Mouse (Mus musculus): ENCODE measurements at regions not wholly inside any gene's neighbourhood (a gene's known extent, or its start where the extent isn't known, plus 50 kb on each side); places are given as distances from the start of the nearest gene placed in this dataset.

- ATAC-seq (ENCODE audit: insufficient read depth, low FRiP score) = no peak
- Histone ChIP-seq H3K27me3 (ENCODE audit: control insufficient read depth, insufficient read depth, low read length) (no peaks in the 10 kb centered on the region), H3K4me3 (replicated peaks; ENCODE audit: low read length) (no peak overlapping the region), H3K4me2 (ENCODE audit: low read depth, low read length) (no peak overlapping the region), H3K27ac (ENCODE audit: low read length) (no peak overlapping the region), H3K36me3 (ENCODE audit: control insufficient read depth, insufficient read depth, low read length) (no peaks in the 10 kb centered on the region), H3K4me1 (ENCODE audit: control insufficient read depth, insufficient read depth, low read length) (no peaks in the 10 kb centered on the region; the same call in 1 of the 2 replicates), H3K9ac (ENCODE audit: low read length) (no peak overlapping the region), H3K9me3 (replicated peaks; ENCODE audit: control insufficient read depth, low read length) (no peaks in the 10 kb centered on the region)
- WGBS = 73% methylated on average over 3 of the region's 3 CpGs
Measured at GRCm38 (mm10) chr13:110599666-110600065, 204.8 kb downstream of the Plk2 start.

- 77% methylated on average over 9 of the region's 9 CpGs for WGBS
- Histone ChIP-seq H3K4me2 (ENCODE audit: low read depth, low read length) (no peak overlapping the region), H3K27ac (ENCODE audit: low read length) (no peak overlapping the region), H3K9me3 (replicated peaks; ENCODE audit: control insufficient read depth, low read length) (no peaks in the 10 kb centered on the region), H3K4me3 (replicated peaks; ENCODE audit: low read length) (no peak overlapping the region), H3K4me1 (ENCODE audit: control insufficient read depth, insufficient read depth, low read length) (no peaks in the 10 kb centered on the region; the same call in 1 of the 2 replicates), H3K9ac (ENCODE audit: low read length) (no peak overlapping the region), H3K36me3 (ENCODE audit: control insufficient read depth, insufficient read depth, low read length) (no peaks in the 10 kb centered on the region), H3K27me3 (ENCODE audit: control insufficient read depth, insufficient read depth, low read length) (no peaks in the 10 kb centered on the region)
- no peak for ATAC-seq (ENCODE audit: insufficient read depth, low FRiP score)
Measured at GRCm38 (mm10) chr13:110600377-110600776, 205.5 kb downstream of the Plk2 start.

GRCm38 (mm10) chr13:110601352-110601751, 206.5 kb downstream of the Plk2 start:
- no peak overlapping the region for H3K4me2 ChIP-seq (ENCODE audit: low read depth, low read length)
- ATAC-seq (ENCODE audit: insufficient read depth, low FRiP score) = no peak
- no peak overlapping the region for H3K4me3 ChIP-seq (replicated peaks; ENCODE audit: low read length)
- 27% methylated on average over 5 of the region's 5 CpGs for WGBS
- no peak overlapping the region for H3K9ac ChIP-seq (ENCODE audit: low read length)
- H3K9me3 ChIP-seq (replicated peaks; ENCODE audit: control insufficient read depth, low read length) = no peaks in the 10 kb centered on the region
- H3K36me3 ChIP-seq (ENCODE audit: control insufficient read depth, insufficient read depth, low read length) = no peaks in the 10 kb centered on the region
- no peaks in the 10 kb centered on the region; the same call in 1 of the 2 replicates for H3K4me1 ChIP-seq (ENCODE audit: control insufficient read depth, insufficient read depth, low read length)
- no peak overlapping the region for H3K27ac ChIP-seq (ENCODE audit: low read length)
- H3K27me3 ChIP-seq (ENCODE audit: control insufficient read depth, insufficient read depth, low read length) = no peaks in the 10 kb centered on the region

GRCm38 (mm10) chr13:110601840-110602239, 207.0 kb downstream of the Plk2 start:
- WGBS = 72% methylated on average over 6 of the region's 6 CpGs
- no peak for ATAC-seq (ENCODE audit: insufficient read depth, low FRiP score)
- H3K4me1 ChIP-seq (ENCODE audit: control insufficient read depth, insufficient read depth, low read length) = no peaks in the 10 kb centered on the region; the same call in 1 of the 2 replicates

GRCm38 (mm10) chr13:110602894-110603293, 208.0 kb downstream of the Plk2 start:
- Histone ChIP-seq H3K36me3 (ENCODE audit: control insufficient read depth, insufficient read depth, low read length) (no peaks in the 10 kb centered on the region), H3K4me2 (ENCODE audit: low read depth, low read length) (no peak overlapping the region), H3K27me3 (ENCODE audit: control insufficient read depth, insufficient read depth, low read length) (no peaks in the 10 kb centered on the region), H3K4me3 (replicated peaks; ENCODE audit: low read length) (no peak overlapping the region), H3K27ac (ENCODE audit: low read length) (no peak overlapping the region), H3K9me3 (replicated peaks; ENCODE audit: control insufficient read depth, low read length) (no peaks in the 10 kb centered on the region), H3K9ac (ENCODE audit: low read length) (no peak overlapping the region), H3K4me1 (ENCODE audit: control insufficient read depth, insufficient read depth, low read length) (no peaks in the 10 kb centered on the region; the same call in 1 of the 2 replicates)
- WGBS = 92% methylated on average over 1 of the region's 1 CpGs
- no peak for ATAC-seq (ENCODE audit: insufficient read depth, low FRiP score)

More at GRCm38 (mm10) chr13:110601840-110602239, 207.0 kb downstream of the Plk2 start:
- Histone ChIP-seq H3K27ac (ENCODE audit: low read length) (no peak overlapping the region), H3K4me3 (replicated peaks; ENCODE audit: low read length) (no peak overlapping the region), H3K27me3 (ENCODE audit: control insufficient read depth, insufficient read depth, low read length) (no peaks in the 10 kb centered on the region), H3K36me3 (ENCODE audit: control insufficient read depth, insufficient read depth, low read length) (no peaks in the 10 kb centered on the region), H3K9ac (ENCODE audit: low read length) (no peak overlapping the region), H3K9me3 (replicated peaks; ENCODE audit: control insufficient read depth, low read length) (no peaks in the 10 kb centered on the region), H3K4me2 (ENCODE audit: low read depth, low read length) (no peak overlapping the region)

GRCm38 (mm10) chr13:110619010-110619409, 224.2 kb downstream of the Plk2 start:
- no peak overlapping the region for H3K4me3 ChIP-seq (replicated peaks; ENCODE audit: low read length)
- H3K36me3 ChIP-seq (ENCODE audit: control insufficient read depth, insufficient read depth, low read length) = no peaks in the 10 kb centered on the region
- no peak overlapping the region for H3K4me2 ChIP-seq (ENCODE audit: low read depth, low read length)
- H3K27me3 ChIP-seq (ENCODE audit: control insufficient read depth, insufficient read depth, low read length) = no peaks in the 10 kb centered on the region
- no peaks in the 10 kb centered on the region for H3K4me1 ChIP-seq (ENCODE audit: control insufficient read depth, insufficient read depth, low read length)
- WGBS = 84% methylated on average over 6 of the region's 6 CpGs
- no peaks in the 10 kb centered on the region for H3K9me3 ChIP-seq (replicated peaks; ENCODE audit: control insufficient read depth, low read length)
- no peak for ATAC-seq (ENCODE audit: insufficient read depth, low FRiP score)
- H3K9ac ChIP-seq (ENCODE audit: low read length) = no peak overlapping the region
- H3K27ac ChIP-seq (ENCODE audit: low read length) = no peak overlapping the region

GRCm38 (mm10) chr13:110627136-110627535, 232.3 kb downstream of the Plk2 start:
- Histone ChIP-seq H3K36me3 (ENCODE audit: control insufficient read depth, insufficient read depth, low read length) (no peaks in the 10 kb centered on the region), H3K27me3 (ENCODE audit: control insufficient read depth, insufficient read depth, low read length) (no peaks in the 10 kb centered on the region), H3K4me1 (ENCODE audit: control insufficient read depth, insufficient read depth, low read length) (no peaks in the 10 kb centered on the region), H3K4me2 (ENCODE audit: low read depth, low read length) (no peak overlapping the region), H3K27ac (ENCODE audit: low read length) (no peak overlapping the region), H3K9ac (ENCODE audit: low read length) (no peak overlapping the region), H3K4me3 (replicated peaks; ENCODE audit: low read length) (no peak overlapping the region), H3K9me3 (replicated peaks; ENCODE audit: control insufficient read depth, low read length) (no peaks in the 10 kb centered on the region)
- WGBS = 65% methylated on average over 6 of the region's 6 CpGs
- ATAC-seq (ENCODE audit: insufficient read depth, low FRiP score) = no peak

GRCm38 (mm10) chr13:110627732-110628131, 232.9 kb downstream of the Plk2 start:
- Histone ChIP-seq H3K4me2 (ENCODE audit: low read depth, low read length) (no peak overlapping the region), H3K36me3 (ENCODE audit: control insufficient read depth, insufficient read depth, low read length) (no peaks in the 10 kb centered on the region), H3K27ac (ENCODE audit: low read length) (no peak overlapping the region), H3K9me3 (replicated peaks; ENCODE audit: control insufficient read depth, low read length) (no peaks in the 10 kb centered on the region), H3K27me3 (ENCODE audit: control insufficient read depth, insufficient read depth, low read length) (no peaks in the 10 kb centered on the region), H3K4me1 (ENCODE audit: control insufficient read depth, insufficient read depth, low read length) (no peaks in the 10 kb centered on the region), H3K4me3 (replicated peaks; ENCODE audit: low read length) (no peak overlapping the region), H3K9ac (ENCODE audit: low read length) (no peak overlapping the region)
- ATAC-seq (ENCODE audit: insufficient read depth, low FRiP score) = no peak
- 77% methylated on average over 9 of the region's 9 CpGs for WGBS

- H3K36me3 ChIP-seq (ENCODE audit: control insufficient read depth, insufficient read depth, low read length) = no peaks in the 10 kb centered on the region
- no peak for ATAC-seq (ENCODE audit: insufficient read depth, low FRiP score)
Measured at GRCm38 (mm10) chr13:110628201-110628600, 233.4 kb downstream of the Plk2 start.

More at GRCm38 (mm10) chr13:110628201-110628600, 233.4 kb downstream of the Plk2 start:
- Histone ChIP-seq H3K4me3 (replicated peaks; ENCODE audit: low read length) (no peak overlapping the region), H3K4me1 (ENCODE audit: control insufficient read depth, insufficient read depth, low read length) (no peaks in the 10 kb centered on the region), H3K4me2 (ENCODE audit: low read depth, low read length) (no peak overlapping the region), H3K9ac (ENCODE audit: low read length) (no peak overlapping the region), H3K9me3 (replicated peaks; ENCODE audit: control insufficient read depth, low read length) (no peaks in the 10 kb centered on the region), H3K27ac (ENCODE audit: low read length) (no peak overlapping the region), H3K27me3 (ENCODE audit: control insufficient read depth, insufficient read depth, low read length) (no peaks in the 10 kb centered on the region)
- 88% methylated on average over 1 of the region's 1 CpGs for WGBS

All from stomach, embryonic 16.5 days (tissue).